ENCODE assay signal across 28 mouse cellular contexts in genomic region chr7:80602574-80602973, GRCm38 (mm10).
DNase-seq lines count a peak whose midpoint lies in the region; ATAC-seq and TF ChIP-seq lines count a peak whose summit lies in the region.
"Had no signal": no experiment of that assay in that cellular context is flagged by ENCODE, and none has a peak within 500 bp of the region (broad histone marks: within the 10 kb centered on the region; RNA-seq: fewer than 3 reads in every experiment).

No protein-coding gene starts in this region.

- H3K36me3 ChIP-seq in heart, embryonic 11.5 days (ENCODE audit: control insufficient read depth, insufficient read depth, low read length) = peaks cover 12% of the 10 kb centered on the region
- no peaks in the 10 kb centered on the region for H3K36me3 ChIP-seq in heart, adult 2 months (ENCODE audit: control insufficient read depth, insufficient read depth, low read length)
- H3K36me3 ChIP-seq in MEL (ENCODE audit: control insufficient read depth in 1 of 2, insufficient read depth in 2 of 2, low read length in 2 of 2) = no peaks in the 10 kb centered on the region; a peak in 1 of 4 replicates
- peaks cover 22% of the 10 kb centered on the region for H3K36me3 ChIP-seq in hindbrain, embryonic 10.5 days
- peaks cover 38% of the 10 kb centered on the region for H3K36me3 ChIP-seq in hindbrain, embryonic 14.5 days (replicated peaks; ENCODE audit: control insufficient read depth, insufficient read depth)

- H3K9me3 ChIP-seq in heart, embryonic 11.5 days (replicated peaks; ENCODE audit: control insufficient read depth, low read length) = 0 out of 2 replicates have a peak, but pooled peaks cover 3% of the 10 kb centered on the region
- no peaks in the 10 kb centered on the region for H3K9me3 ChIP-seq in MEL (replicated peaks; ENCODE audit: insufficient read depth, low read length)
- no peaks in the 10 kb centered on the region for H3K9me3 ChIP-seq in hindbrain, embryonic 10.5 days
- H3K9me3 ChIP-seq in hindbrain, embryonic 14.5 days (ENCODE audit: control insufficient read depth, low read length) = no peaks in the 10 kb centered on the region
- H3K9me3 ChIP-seq: embryonic facial prominence, embryonic 13.5 days; forebrain, embryonic 12.5 days; heart, embryonic 13.5 days; hindbrain, embryonic 12.5 days; kidney, embryonic 15.5 days; limb, embryonic 15.5 days; lung, embryonic 15.5 days; megakaryocyte, embryonic 14.5 days had no signal

- no peak for TF ChIP-seq EP300 in heart, adult 2 months (IDR thresholded peaks at IDR 0.05; ENCODE audit: insufficient read depth, low read depth, low read length)
- TF ChIP-seq EP300 in MEL (IDR thresholded peaks at IDR 0.05; ENCODE audit: low read depth in 1 of 2, low read length in 2 of 2) = no peak

- no peak overlapping the region for H3K4me3 ChIP-seq in heart, embryonic 11.5 days (ENCODE audit: low read depth, low read length)
- no peak overlapping the region for H3K4me3 ChIP-seq in heart, adult 2 months
- no peak overlapping the region for H3K4me3 ChIP-seq in MEL (ENCODE audit: control insufficient read depth in 1 of 2, insufficient read depth in 1 of 2, low read depth in 2 of 2, low read length in 2 of 2)
- H3K4me3 ChIP-seq in hindbrain, embryonic 10.5 days = no peak overlapping the region
- no peak overlapping the region for H3K4me3 ChIP-seq in hindbrain, embryonic 14.5 days (replicated peaks; ENCODE audit: low read length)
- H3K4me3 ChIP-seq: embryonic facial prominence, embryonic 13.5 days; erythroblast, embryonic 14.5 days; forebrain, embryonic 12.5 days; gastrocnemius, adult 2 months; heart, embryonic 13.5 days; hindbrain, embryonic 12.5 days; kidney, embryonic 15.5 days; limb, embryonic 15.5 days; lung, embryonic 15.5 days; megakaryocyte, embryonic 14.5 days had no signal

- H3K79me2 ChIP-seq in heart, adult 2 months (replicated peaks; ENCODE audit: control insufficient read depth, insufficient read depth, low read length) = no peaks in the 10 kb centered on the region
- H3K79me2 ChIP-seq in MEL (ENCODE audit: control insufficient read depth, insufficient read depth, low read length, poor library complexity) = no peaks in the 10 kb centered on the region

- no peaks in the 10 kb centered on the region; the same call in 1 of the 2 replicates for H3K27me3 ChIP-seq in heart, embryonic 11.5 days (ENCODE audit: control insufficient read depth, insufficient read depth, low read length)
- H3K27me3 ChIP-seq in heart, adult 2 months (ENCODE audit: control insufficient read depth, insufficient read depth, low read length) = no peaks in the 10 kb centered on the region
- H3K27me3 ChIP-seq in MEL (ENCODE audit: control insufficient read depth in 1 of 2, insufficient read depth in 2 of 2, low read length in 2 of 2) = no peaks in the 10 kb centered on the region
- H3K27me3 ChIP-seq in hindbrain, embryonic 10.5 days (ENCODE audit: insufficient read depth, poor library complexity, severe bottlenecking) = no peaks in the 10 kb centered on the region
- no peaks in the 10 kb centered on the region for H3K27me3 ChIP-seq in hindbrain, embryonic 14.5 days (ENCODE audit: control insufficient read depth, insufficient read depth, low read length)
- H3K27me3 ChIP-seq: embryonic facial prominence, embryonic 13.5 days; forebrain, embryonic 12.5 days; heart, embryonic 13.5 days; hindbrain, embryonic 12.5 days; kidney, embryonic 15.5 days; limb, embryonic 15.5 days; lung, embryonic 15.5 days; megakaryocyte, embryonic 14.5 days had no signal

- no peak for TF ChIP-seq RAD21 in MEL (IDR thresholded peaks at IDR 0.05; ENCODE audit: low read depth, low read length)

- H3K9ac ChIP-seq in heart, embryonic 11.5 days (ENCODE audit: low read depth, low read length) = no peak overlapping the region
- no peak overlapping the region for H3K9ac ChIP-seq in heart, adult 2 months (ENCODE audit: low read depth, low read length)
- no peak overlapping the region for H3K9ac ChIP-seq in MEL (ENCODE audit: control insufficient read depth, low read depth, low read length, poor library complexity, severe bottlenecking)
- no peak overlapping the region for H3K9ac ChIP-seq in hindbrain, embryonic 14.5 days
- H3K9ac ChIP-seq: embryonic facial prominence, embryonic 13.5 days; forebrain, embryonic 12.5 days; heart, embryonic 13.5 days; hindbrain, embryonic 12.5 days; kidney, embryonic 15.5 days; limb, embryonic 15.5 days; liver, embryonic 14.5 days; lung, embryonic 15.5 days had no signal

- no peak for TF ChIP-seq POLR2A in heart, adult 2 months (IDR thresholded peaks at IDR 0.05; ENCODE audit: insufficient read depth, low read depth, low read length)
- TF ChIP-seq POLR2A in MEL (IDR thresholded peaks at IDR 0.05; ENCODE audit: control insufficient read depth in 1 of 2, insufficient read depth in 1 of 2, low read depth in 1 of 2, low read length in 2 of 2, poor library complexity in 1 of 2) = no peak

- H3K4me1 ChIP-seq in heart, embryonic 11.5 days (ENCODE audit: control insufficient read depth, insufficient read depth, low read length) = peaks cover 10% of the 10 kb centered on the region
- no peaks in the 10 kb centered on the region for H3K4me1 ChIP-seq in heart, adult 2 months (ENCODE audit: control insufficient read depth, insufficient read depth, low read length)
- no peaks in the 10 kb centered on the region for H3K4me1 ChIP-seq in MEL (ENCODE audit: control insufficient read depth in 1 of 2, insufficient read depth in 2 of 2, low read length in 2 of 2)
- peaks cover 17% of the 10 kb centered on the region for H3K4me1 ChIP-seq in hindbrain, embryonic 10.5 days (replicated peaks)
- H3K4me1 ChIP-seq in hindbrain, embryonic 14.5 days (replicated peaks; ENCODE audit: control insufficient read depth, insufficient read depth, low read length) = no peaks in the 10 kb centered on the region
- H3K4me1 ChIP-seq: limb, embryonic 15.5 days; lung, embryonic 15.5 days had no signal

- ATAC-seq in heart, embryonic 11.5 days (replicated peaks; ENCODE audit: insufficient number of reproducible peaks, low FRiP score, low TSS enrichment) = 0 out of 2 replicates have a peak, but pooled peaks have one; percentile 14
- ATAC-seq in hindbrain, embryonic 14.5 days (ENCODE audit: low FRiP score) = no peak

- intact Hi-C loops in heart, adult 2 months (cut with DNase I) = no loop called here

- H3K4me2 ChIP-seq in heart, embryonic 11.5 days = no peak overlapping the region
- no peak overlapping the region for H3K4me2 ChIP-seq in hindbrain, embryonic 14.5 days (replicated peaks)
- H3K4me2 ChIP-seq: embryonic facial prominence, embryonic 13.5 days; forebrain, embryonic 12.5 days; heart, embryonic 13.5 days; hindbrain, embryonic 12.5 days; kidney, embryonic 15.5 days; limb, embryonic 15.5 days; lung, embryonic 15.5 days had no signal

- TF ChIP-seq CTCF in heart, adult 2 months (IDR thresholded peaks at IDR 0.05) = no peak
- TF ChIP-seq CTCF in MEL (IDR thresholded peaks at IDR 0.05 in 2 of 3, conservative IDR thresholded peaks at IDR 0.05 in 1 of 3; ENCODE audit: control insufficient read depth in 1 of 3, insufficient read depth in 1 of 3, low read depth in 2 of 3, low read length in 3 of 3, poor library complexity in 1 of 3, severe bottlenecking in 1 of 3) = no peak

- DNase-seq in heart, adult 2 months = no peak
- DNase-seq in MEL (ENCODE audit: low read depth, low spot score) = peak; percentile 15
- DNase-seq in left cerebral cortex, adult 18-20 months (ENCODE audit: low spot score in 2 of 2) = peak; percentile 53 to 54
- DNase-seq in right cerebral cortex, postnatal 36 days (ENCODE audit: low spot score in 2 of 2) = peak; percentile 46 to 47
- DNase-seq in hindbrain, embryonic 10.5 days (ENCODE audit: low spot score) = no peak
- DNase-seq in hindbrain, embryonic 14.5 days (ENCODE audit: low spot score) = no peak
- DNase-seq: adrenal gland, postnatal 10 days; cerebellum, adult 8-10 months; cerebellum, postnatal 36 days; embryo, embryonic 11 days; gastrocnemius, adult 2 months; heart, postnatal 14 days; kidney, adult 11 months; kidney, postnatal 36 days; lung, postnatal 36 days; midbrain, embryonic 14.5 days; thymus, postnatal 14 days had no signal

- 88% methylated on average over 1 of the region's 1 CpGs for WGBS in heart, embryonic 11.5 days (ENCODE audit: insufficient replicate concordance)
- 92% methylated on average over 1 of the region's 1 CpGs for WGBS in heart, adult 2 months
- WGBS in hindbrain, embryonic 10.5 days = 98% methylated on average over 1 of the region's 1 CpGs
- 92% methylated on average over 1 of the region's 1 CpGs for WGBS in hindbrain, embryonic 14.5 days

- no peak overlapping the region for H3K27ac ChIP-seq in heart, embryonic 11.5 days (ENCODE audit: low read depth, low read length)
- no peak overlapping the region for H3K27ac ChIP-seq in heart, adult 2 months
- H3K27ac ChIP-seq in MEL (ENCODE audit: control insufficient read depth, low read depth, low read length) = no peak overlapping the region
- no peak overlapping the region for H3K27ac ChIP-seq in hindbrain, embryonic 10.5 days
- H3K27ac ChIP-seq in hindbrain, embryonic 14.5 days = no peak overlapping the region
- H3K27ac ChIP-seq: embryonic facial prominence, embryonic 13.5 days; forebrain, embryonic 12.5 days; gastrocnemius, adult 2 months; heart, embryonic 13.5 days; hindbrain, embryonic 12.5 days; kidney, embryonic 15.5 days; limb, embryonic 15.5 days; liver, embryonic 14.5 days; lung, embryonic 15.5 days had no signal

TF ChIP-seq in MEL, 35 proteins besides CTCF, POLR2A, EP300 and RAD21:
- TF ChIP-seq MYB (IDR thresholded peaks at IDR 0.05; ENCODE audit: low read depth, low read length) (no peak), USF2 (IDR thresholded peaks at IDR 0.05; ENCODE audit: borderline replicate concordance in 1 of 2, insufficient read depth in 1 of 2, low read depth in 1 of 2, low read length in 2 of 2) (no peak), ELF1 (IDR thresholded peaks at IDR 0.05; ENCODE audit: low read depth, low read length) (no peak), ZC3H11A (IDR thresholded peaks at IDR 0.05; ENCODE audit: low read depth, low read length) (no peak), MAFK (IDR thresholded peaks at IDR 0.05; ENCODE audit: borderline replicate concordance, low read depth, low read length) (no peak), MAZ (IDR thresholded peaks at IDR 0.05; ENCODE audit: low read depth, low read length) (no peak), MXI1 (IDR thresholded peaks at IDR 0.05; ENCODE audit: low read depth, low read length) (no peak), GABPA (IDR thresholded peaks at IDR 0.05; ENCODE audit: low read depth, low read length) (no peak)

Comparison
In these comparisons a context has a peak if more than half of its experiments do, and no peak if none do; other contexts are left out.
1. DNase-seq: peak in MEL (single experiment), left cerebral cortex, adult 18-20 months (2 of 2) and right cerebral cortex, postnatal 36 days (2 of 2); none in heart, adult 2 months (0 of 2), hindbrain, embryonic 10.5 days (single experiment) and hindbrain, embryonic 14.5 days (single experiment).